Mouse (Mus musculus) midbrain, embryonic 14.5 days (tissue): Measurements from ENCODE around the gene H2afy2. TPM values are rescaled to one million over a fixed set of nuclear protein-coding genes. Genes with fewer than 3 reads are reported as not detected.

Experiments used
- ATAC-seq: fragments of 200-750 bp; cut with Nextera tagmentation; 2 replicates; pipeline ENCODE4 v1.8.0; 2017; ENCODE audit warnings: moderate number of reproducible peaks, moderate library complexity; ENCODE audit not compliant: low FRiP score, low TSS enrichment
- DNase-seq: peaks from one replicate; pipeline ENCODE4 v3.0.0-alpha.2; 2015
- H3K27ac ChIP-seq: fragments of 300-500 bp; sonication (generic); replicated peaks from 2 replicates; pipeline ENCODE4 v1.5.1; 2014; ENCODE audit warnings: mild to moderate bottlenecking, low read depth, low read length, moderate library complexity
- H3K27me3 ChIP-seq: fragments of 300-500 bp; sonication (generic); 2 replicates; pipeline ENCODE4 v1.6.1; 2014; ENCODE audit warnings: low read length, control low read depth, mixed read lengths; ENCODE audit not compliant: control insufficient read depth, insufficient read depth
- H3K36me3 ChIP-seq: fragments of 300-500 bp; sonication (generic); 2 replicates; pipeline ENCODE4 v1.6.1; 2014; ENCODE audit warnings: low read length, control low read depth; ENCODE audit not compliant: control insufficient read depth, insufficient read depth
- H3K4me1 ChIP-seq: fragments of 300-500 bp; sonication (generic); 2 replicates; pipeline ENCODE4 v1.6.1; 2014; ENCODE audit warnings: mild to moderate bottlenecking, antibody characterized with exemption, low read length, control low read depth; ENCODE audit not compliant: control insufficient read depth, insufficient read depth
- H3K4me2 ChIP-seq: fragments of 300-500 bp; sonication (generic); 2 replicates; pipeline ENCODE4 v1.6.1; 2014; ENCODE audit warnings: mild to moderate bottlenecking, low read length, moderate library complexity
- H3K4me3 ChIP-seq: fragments of 300-500 bp; sonication (generic); replicated peaks from 2 replicates; pipeline ENCODE4 v1.5.1; 2014; ENCODE audit warnings: low read depth, low read length
- H3K9ac ChIP-seq: fragments of 300-500 bp; sonication (generic); replicated peaks from 2 replicates; pipeline ENCODE4 v1.6.1; 2014; ENCODE audit warnings: mild to moderate bottlenecking, low read length, moderate library complexity
- H3K9me3 ChIP-seq: fragments of 300-500 bp; sonication (generic); 2 replicates; pipeline ENCODE4 v1.6.1; 2016; ENCODE audit warnings: low read length, control low read depth, mixed read lengths; ENCODE audit not compliant: control insufficient read depth
- WGBS: fragments of 180-500 bp; shearing (Covaris S2); extraction: QIAGEN DNeasy Blood & Tissue Kit; methylation state at CpG from one replicate; pipeline ENCODE4 v1.1.7; 2014; 5-methylcytosine and 5-hydroxymethylcytosine counted together
- polyA plus RNA-seq: library from polyadenylated mRNA; unstranded; fragments of >200 nt; fragmentation: Nextera tagmentation; extraction: Ambion mirVana; gene quantifications from 2 replicates; pipeline ENCODE4 v1.2.1, GENCODE M21; 2014

Gene H2afy2
- polyA plus RNA-seq, 1 experiment from 2014 or later: 242 TPM

GRCm38 (mm10) chr10:61764689-61765088, 19.3 kb downstream of the H2afy2 start:
- Histone ChIP-seq H3K4me2 (no peak overlapping the region), H3K27me3 (no peaks in the 10 kb centered on the region), H3K27ac (no peak overlapping the region), H3K4me1 (peaks cover 14% of the 10 kb centered on the region), H3K36me3 (peaks cover 5% of the 10 kb centered on the region; the same call in 1 of the 2 replicates), H3K9ac (no peak overlapping the region), H3K9me3 (no peaks in the 10 kb centered on the region), H3K4me3 (no peak overlapping the region)
- DNase-seq: no peak
- no peak for ATAC-seq
- 58% methylated on average over 8 of the region's 8 CpGs for WGBS

GRCm38 (mm10) chr10:61759869-61760268, 24.1 kb downstream of the H2afy2 start:
- no peaks in the 10 kb centered on the region for H3K9me3 ChIP-seq
- H3K9ac ChIP-seq: no peak overlapping the region
- DNase-seq (no peak), ATAC-seq (no peak)
- no peak overlapping the region for H3K4me3 ChIP-seq
- WGBS: 82% methylated on average over 6 of the region's 6 CpGs
- H3K27me3 ChIP-seq: no peaks in the 10 kb centered on the region
- H3K36me3 ChIP-seq: peaks cover 31% of the 10 kb centered on the region
- no peaks in the 10 kb centered on the region for H3K4me1 ChIP-seq
- H3K27ac ChIP-seq: no peak overlapping the region
- H3K4me2 ChIP-seq: no peak overlapping the region

GRCm38 (mm10) chr10:61758904-61759303, 25.0 kb downstream of the H2afy2 start:
- Histone ChIP-seq H3K9me3 (no peaks in the 10 kb centered on the region), H3K4me1 (no peaks in the 10 kb centered on the region), H3K9ac (no peak overlapping the region), H3K27ac (no peak overlapping the region), H3K36me3 (peaks cover 36% of the 10 kb centered on the region), H3K27me3 (no peaks in the 10 kb centered on the region), H3K4me3 (no peak overlapping the region), H3K4me2 (no peak overlapping the region)
- ATAC-seq: no peak
- WGBS: 96% methylated on average over 2 of the region's 2 CpGs
- DNase-seq: no peak

GRCm38 (mm10) chr10:61757022-61757421, 26.9 kb downstream of the H2afy2 start:
- 95% methylated on average over 14 of the region's 14 CpGs for WGBS
- H3K27me3 ChIP-seq: no peaks in the 10 kb centered on the region
- no peaks in the 10 kb centered on the region for H3K4me1 ChIP-seq
- no peak overlapping the region for H3K4me2 ChIP-seq
- peaks cover 52% of the 10 kb centered on the region for H3K36me3 ChIP-seq
- no peak overlapping the region for H3K27ac ChIP-seq
- H3K9ac ChIP-seq: no peak overlapping the region
- DNase-seq (no peak), ATAC-seq (no peak)
- H3K9me3 ChIP-seq: no peaks in the 10 kb centered on the region
- no peak overlapping the region for H3K4me3 ChIP-seq

GRCm38 (mm10) chr10:61753071-61753470, 30.9 kb downstream of the H2afy2 start:
- Histone ChIP-seq H3K9ac (no peak overlapping the region), H3K4me1 (no peaks in the 10 kb centered on the region), H3K4me2 (no peak overlapping the region), H3K4me3 (no peak overlapping the region), H3K27me3 (no peaks in the 10 kb centered on the region), H3K36me3 (peaks cover 91% of the 10 kb centered on the region), H3K27ac (no peak overlapping the region), H3K9me3 (no peaks in the 10 kb centered on the region)
- no peak for DNase-seq
- ATAC-seq: no peak
- 96% methylated on average over 23 of the region's 23 CpGs for WGBS

GRCm38 (mm10) chr10:61751534-61752219, 32.3 kb downstream of the H2afy2 start:
- DNase-seq (no peak), ATAC-seq (no peak)
- no peaks in the 10 kb centered on the region for H3K27me3 ChIP-seq
- H3K9me3 ChIP-seq: no peaks in the 10 kb centered on the region
- no peak overlapping the region for H3K27ac ChIP-seq
- no peak overlapping the region for H3K4me2 ChIP-seq
- H3K9ac ChIP-seq: no peak overlapping the region
- no peak overlapping the region for H3K4me3 ChIP-seq
- WGBS: 87% methylated on average over 20 of the region's 20 CpGs
- H3K36me3 ChIP-seq: peaks cover 92% of the 10 kb centered on the region
- H3K4me1 ChIP-seq: no peaks in the 10 kb centered on the region

GRCm38 (mm10) chr10:61750014-61750413, 33.9 kb downstream of the H2afy2 start:
- Histone ChIP-seq H3K9me3 (no peaks in the 10 kb centered on the region), H3K27ac (no peak overlapping the region), H3K9ac (no peak overlapping the region), H3K4me3 (no peak overlapping the region), H3K27me3 (no peaks in the 10 kb centered on the region), H3K36me3 (peaks cover 92% of the 10 kb centered on the region), H3K4me2 (no peak overlapping the region), H3K4me1 (no peaks in the 10 kb centered on the region)
- ATAC-seq (no peak), DNase-seq (no peak)
- 92% methylated on average over 9 of the region's 9 CpGs for WGBS

GRCm38 (mm10) chr10:61747302-61747701, 36.6 kb downstream of the H2afy2 start:
- Histone ChIP-seq H3K4me3 (no peak overlapping the region), H3K27me3 (no peaks in the 10 kb centered on the region), H3K9me3 (no peaks in the 10 kb centered on the region), H3K4me2 (no peak overlapping the region), H3K36me3 (peaks cover 97% of the 10 kb centered on the region), H3K27ac (no peak overlapping the region), H3K9ac (no peak overlapping the region), H3K4me1 (no peaks in the 10 kb centered on the region)
- DNase-seq (no peak), ATAC-seq (no peak)
- 94% methylated on average over 13 of the region's 13 CpGs for WGBS

GRCm38 (mm10) chr10:61745133-61745532, 38.8 kb downstream of the H2afy2 start:
- DNase-seq: peak; percentile 43
- Histone ChIP-seq H3K9me3 (no peaks in the 10 kb centered on the region), H3K27me3 (no peaks in the 10 kb centered on the region), H3K4me1 (no peaks in the 10 kb centered on the region), H3K36me3 (peaks cover 99% of the 10 kb centered on the region), H3K4me2 (no peak overlapping the region), H3K27ac (no peak overlapping the region), H3K9ac (no peak overlapping the region), H3K4me3 (no peak overlapping the region)
- 94% methylated on average over 4 of the region's 4 CpGs for WGBS
- no peak for ATAC-seq
